In genomic region chr2:70776744-70777143, GRCm38 (mm10) we compare ENCODE assay signal across 19 mouse cellular contexts.
"Had no signal": no experiment of that assay in that cellular context is flagged by ENCODE, and none has a peak within 500 bp of the region (broad histone marks: within the 10 kb centered on the region; RNA-seq: fewer than 3 reads in every experiment).

No protein-coding gene starts in this region.

- H3K27ac ChIP-seq: liver, embryonic 13.5 days; liver, embryonic 15.5 days; lung, embryonic 15.5 days; midbrain, embryonic 10.5 days; midbrain, embryonic 12.5 days; neural tube, embryonic 13.5 days; neural tube, embryonic 15.5 days; stomach, embryonic 15.5 days had no signal

- H3K9ac ChIP-seq: liver, embryonic 13.5 days; liver, embryonic 15.5 days; lung, embryonic 15.5 days; midbrain, embryonic 12.5 days; neural tube, embryonic 13.5 days; neural tube, embryonic 15.5 days; stomach, embryonic 15.5 days had no signal

- DNase-seq: liver, embryonic 13.5 days; lung, adult 18-20 months; lung, postnatal 14 days; lung, postnatal 4 days; midbrain, embryonic 14.5 days; retina, postnatal 1 day; right cerebral cortex, adult 18-20 months; thymus, adult 18-20 months; thymus, postnatal 14 days; thymus, postnatal 36 days had no signal

- ATAC-seq: midbrain, embryonic 16.5 days had no signal

- H3K4me3 ChIP-seq: liver, embryonic 13.5 days; liver, embryonic 15.5 days; lung, embryonic 15.5 days; midbrain, embryonic 10.5 days; midbrain, embryonic 12.5 days; myocyte; neural tube, embryonic 13.5 days; neural tube, embryonic 15.5 days; stomach, embryonic 15.5 days had no signal

- H3K9me3 ChIP-seq: liver, embryonic 13.5 days; liver, embryonic 15.5 days; lung, embryonic 15.5 days; midbrain, embryonic 10.5 days; midbrain, embryonic 12.5 days; neural tube, embryonic 13.5 days; neural tube, embryonic 15.5 days; stomach, embryonic 15.5 days had no signal

- H3K4me2 ChIP-seq: liver, embryonic 13.5 days; liver, embryonic 15.5 days; lung, embryonic 15.5 days; midbrain, embryonic 12.5 days; neural tube, embryonic 13.5 days; neural tube, embryonic 15.5 days; stomach, embryonic 15.5 days had no signal

- H3K36me3 ChIP-seq: lung, embryonic 15.5 days; midbrain, embryonic 10.5 days; midbrain, embryonic 12.5 days; neural tube, embryonic 13.5 days; neural tube, embryonic 15.5 days; stomach, embryonic 15.5 days had no signal

- H3K27me3 ChIP-seq: liver, embryonic 13.5 days; liver, embryonic 15.5 days; lung, embryonic 15.5 days; midbrain, embryonic 12.5 days; neural tube, embryonic 13.5 days; neural tube, embryonic 15.5 days; stomach, embryonic 15.5 days had no signal

- H3K4me1 ChIP-seq: lung, embryonic 15.5 days; midbrain, embryonic 10.5 days; stomach, embryonic 15.5 days had no signal
